Mouse (Mus musculus): ENCODE data around the gene Hcn3.

DNA sequence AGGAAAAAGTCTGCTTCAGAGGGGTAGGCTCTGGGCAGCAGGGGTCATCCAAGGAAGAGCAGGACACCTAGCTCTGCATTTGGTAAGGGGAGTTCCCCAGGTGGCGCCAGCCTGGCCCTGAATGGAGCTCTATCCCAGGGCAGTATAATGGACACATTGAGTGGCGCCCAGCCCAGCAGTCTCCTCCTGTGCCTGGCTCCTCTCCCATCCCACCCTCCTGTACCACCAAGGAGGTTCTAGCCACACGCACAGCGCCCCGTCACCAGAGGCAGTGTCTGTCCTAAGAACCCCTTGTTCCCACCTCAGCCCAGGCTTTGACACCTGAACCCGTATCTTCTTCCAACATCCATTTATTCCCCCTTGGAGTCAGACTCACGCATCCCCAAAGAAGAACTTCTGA is 49.7 kb upstream of the Hcn3 start:
- TF ChIP-seq CTCF (IDR thresholded peaks at IDR 0.05; ENCODE audit: low read depth) (no peak), EP300 (optimal IDR thresholded peaks at IDR 0.05) (no peak)
